ENCODE assay signal across 13 mouse cellular contexts in genomic region chr14:98886982-98887381, GRCm38 (mm10).
DNase-seq lines count a peak whose midpoint lies in the region; ATAC-seq and TF ChIP-seq lines count a peak whose summit lies in the region.
"Had no signal": no experiment of that assay in that cellular context is flagged by ENCODE, and none has a peak within 500 bp of the region (broad histone marks: within the 10 kb centered on the region; RNA-seq: fewer than 3 reads in every experiment).

No protein-coding gene starts in this region.

- no peak overlapping the region for H3K9ac ChIP-seq in forebrain, embryonic 15.5 days (replicated peaks)
- H3K9ac ChIP-seq in CH12.LX (ENCODE audit: insufficient read depth, low read depth) = no peak overlapping the region

- no peak for TF ChIP-seq EP300 in CH12.LX (IDR thresholded peaks at IDR 0.05; ENCODE audit: low read length)

- no peak overlapping the region for H3K4me2 ChIP-seq in forebrain, embryonic 15.5 days (replicated peaks)
- no peak overlapping the region for H3K4me2 ChIP-seq in CH12.LX (ENCODE audit: insufficient read depth, low read depth, poor library complexity, severe bottlenecking)

- no peaks in the 10 kb centered on the region for H3K36me3 ChIP-seq in forebrain, embryonic 15.5 days
- H3K36me3 ChIP-seq in forebrain, embryonic 10.5 days (replicated peaks) = no peaks in the 10 kb centered on the region
- H3K36me3 ChIP-seq in CH12.LX (replicated peaks in 1 of 2; ENCODE audit: control insufficient read depth in 1 of 2, insufficient read depth in 1 of 2, low read length in 1 of 2) = no peaks in the 10 kb centered on the region

- 0 out of 2 replicates have a peak, but pooled peaks have one; percentile 60 for ATAC-seq in forebrain, embryonic 15.5 days (replicated peaks)
- ATAC-seq: CD4-positive, CD25-positive, alpha-beta regulatory T cell, adult 4 months had no signal

- H3K27me3 ChIP-seq in forebrain, embryonic 15.5 days = no peaks in the 10 kb centered on the region
- no peaks in the 10 kb centered on the region for H3K27me3 ChIP-seq in forebrain, embryonic 10.5 days (ENCODE audit: poor library complexity, severe bottlenecking)
- no peaks in the 10 kb centered on the region for H3K27me3 ChIP-seq in CH12.LX (replicated peaks)

- H3K27ac ChIP-seq in forebrain, embryonic 15.5 days (replicated peaks) = no peak overlapping the region
- H3K27ac ChIP-seq in forebrain, embryonic 10.5 days = no peak overlapping the region
- no peak overlapping the region for H3K27ac ChIP-seq in layer of hippocampus, adult 2 months
- H3K27ac ChIP-seq in CH12.LX (ENCODE audit: insufficient read depth, low read depth) = no peak overlapping the region
- H3K27ac ChIP-seq: macrophage had no signal

- peak; percentile 88 for TF ChIP-seq CTCF in layer of hippocampus, adult 2 months (conservative IDR thresholded peaks at IDR 0.05)
- TF ChIP-seq CTCF in CH12.LX (conservative IDR thresholded peaks at IDR 0.05 in 1 of 2, IDR thresholded peaks at IDR 0.05 in 1 of 2; ENCODE audit: low read depth in 2 of 2, low read length in 2 of 2) = peak in 1 of 2 experiments; percentile 65; a peak in 2 of 4 replicates

- 7% methylated on average over 1 of the region's 1 CpGs for WGBS in forebrain, embryonic 15.5 days
- 7% methylated on average over 1 of the region's 1 CpGs for WGBS in forebrain, embryonic 10.5 days

- no peak for DNase-seq in forebrain, embryonic 10.5 days (ENCODE audit: extremely low spot score, low spot score)
- DNase-seq in layer of hippocampus, adult 2 months (ENCODE audit: low spot score in 2 of 2) = no peak
- DNase-seq in layer of hippocampus, postnatal 10 days (ENCODE audit: low spot score in 2 of 2) = no peak
- peak; percentile 10 for DNase-seq in CH12.LX (ENCODE audit: extremely low read depth)
- peak; percentile 66 for DNase-seq in embryo, embryonic 11 days
- DNase-seq in B cell, adult 2 months = no peak
- no peak for DNase-seq in spleen, postnatal 14 days (ENCODE audit: low spot score in 2 of 2)
- DNase-seq: cerebellum, postnatal 14 days; thymus, postnatal 36 days had no signal

- no peak overlapping the region for H3K4me3 ChIP-seq in forebrain, embryonic 15.5 days
- no peak overlapping the region for H3K4me3 ChIP-seq in forebrain, embryonic 10.5 days
- no peak overlapping the region for H3K4me3 ChIP-seq in layer of hippocampus, adult 2 months
- no peak overlapping the region for H3K4me3 ChIP-seq in CH12.LX (replicated peaks in 1 of 3; ENCODE audit: low read depth in 2 of 3, low read length in 2 of 3, poor library complexity in 1 of 3)
- H3K4me3 ChIP-seq: myocyte had no signal

- TF ChIP-seq POLR2A in CH12.LX (IDR thresholded peaks at IDR 0.05; ENCODE audit: low read depth, low read length) = no peak

- H3K9me3 ChIP-seq in forebrain, embryonic 15.5 days = no peaks in the 10 kb centered on the region
- no peaks in the 10 kb centered on the region for H3K9me3 ChIP-seq in forebrain, embryonic 10.5 days
- peaks cover 4% of the 10 kb centered on the region for H3K9me3 ChIP-seq in CH12.LX (replicated peaks; ENCODE audit: low read length)

- TF ChIP-seq RAD21 in CH12.LX (IDR thresholded peaks at IDR 0.05; ENCODE audit: low read depth, low read length) = peak; percentile 77

- in situ Hi-C loops in CH12.LX (cut with MboI; ENCODE audit: low pct_ligation_motif_present, low pct_unique_long_range_greater_than_20kb, low sequenced_read_pairs) = no loop called here

- H3K79me2 ChIP-seq in CH12.LX (replicated peaks; ENCODE audit: control insufficient read depth, extremely low read depth, insufficient read depth, poor library complexity, severe bottlenecking) = no peaks in the 10 kb centered on the region

- peaks cover 7% of the 10 kb centered on the region; the same call in 1 of the 2 replicates for H3K4me1 ChIP-seq in forebrain, embryonic 15.5 days
- no peaks in the 10 kb centered on the region for H3K4me1 ChIP-seq in forebrain, embryonic 10.5 days
- no peaks in the 10 kb centered on the region for H3K4me1 ChIP-seq in CH12.LX (ENCODE audit: control insufficient read depth in 1 of 2, insufficient read depth in 2 of 2)

- dilution Hi-C loops in CH12.LX (cut with MboI; ENCODE audit: extremely low pct_ligation_motif_present, extremely low pct_unique_long_range_greater_than_20kb, low sequenced_read_pairs) = no loop called here

TF ChIP-seq in CH12.LX, 34 proteins besides CTCF, POLR2A, EP300 and RAD21:
- TF ChIP-seq CHD2 (IDR thresholded peaks at IDR 0.05; ENCODE audit: low read length) = no peak
- no peak for TF ChIP-seq BHLHE40 (IDR thresholded peaks at IDR 0.05; ENCODE audit: low read depth, low read length)
- no peak for TF ChIP-seq TBP (conservative IDR thresholded peaks at IDR 0.05; ENCODE audit: low read depth, low read length)
- TF ChIP-seq MAZ (IDR thresholded peaks at IDR 0.05; ENCODE audit: low read depth, low read length) = no peak
- TF ChIP-seq ZNF384 (IDR thresholded peaks at IDR 0.05; ENCODE audit: low read depth, low read length) = peak; percentile 69
- TF ChIP-seq ETS1 (conservative IDR thresholded peaks at IDR 0.05; ENCODE audit: low read depth, low read length) = no peak
- no peak for TF ChIP-seq NELFE (IDR thresholded peaks at IDR 0.05; ENCODE audit: low read depth, low read length)
- TF ChIP-seq SMC3 (IDR thresholded peaks at IDR 0.05; ENCODE audit: low read depth, low read length) = peak; percentile 28; the same call in 1 of the 2 replicates
- no peak for TF ChIP-seq E2F4 (IDR thresholded peaks at IDR 0.05; ENCODE audit: insufficient replicate concordance, low read depth, low read length)
- no peak for TF ChIP-seq JUND (conservative IDR thresholded peaks at IDR 0.05; ENCODE audit: low read depth, low read length)
- TF ChIP-seq CHD1 (IDR thresholded peaks at IDR 0.05; ENCODE audit: low read depth, low read length) = no peak
TF ChIP-seq in CH12.LX: peak in this region for 2.

Comparison
In these comparisons a context has a peak if more than half of its experiments do, and no peak if none do; other contexts are left out.
1. DNase-seq: peak in CH12.LX (single experiment) and embryo, embryonic 11 days (single experiment); none in forebrain, embryonic 10.5 days (single experiment), layer of hippocampus, adult 2 months (0 of 2), layer of hippocampus, postnatal 10 days (0 of 2), B cell, adult 2 months (0 of 2) and spleen, postnatal 14 days (0 of 2).